Mouse (Mus musculus) right cerebral cortex, postnatal 36 days (tissue): ENCODE data around the gene Acat3.
A peak's percentile ranks its signal among the peaks of the same experiment; 100 is the strongest.
"Not testable (repeated sequence)": the region's sequence is repeated elsewhere in the genome, so short reads cannot be mapped to it uniquely, and the experiment has no call there.

Source experiments
- DNase-seq, 2 experiments: peaks; one replicate each; pipeline ENCODE4 v3.0.0; 2022; ENCODE audit warnings: low spot score in 2 of 2, mixed read lengths in 1 of 2

Gene Acat3

DNA sequence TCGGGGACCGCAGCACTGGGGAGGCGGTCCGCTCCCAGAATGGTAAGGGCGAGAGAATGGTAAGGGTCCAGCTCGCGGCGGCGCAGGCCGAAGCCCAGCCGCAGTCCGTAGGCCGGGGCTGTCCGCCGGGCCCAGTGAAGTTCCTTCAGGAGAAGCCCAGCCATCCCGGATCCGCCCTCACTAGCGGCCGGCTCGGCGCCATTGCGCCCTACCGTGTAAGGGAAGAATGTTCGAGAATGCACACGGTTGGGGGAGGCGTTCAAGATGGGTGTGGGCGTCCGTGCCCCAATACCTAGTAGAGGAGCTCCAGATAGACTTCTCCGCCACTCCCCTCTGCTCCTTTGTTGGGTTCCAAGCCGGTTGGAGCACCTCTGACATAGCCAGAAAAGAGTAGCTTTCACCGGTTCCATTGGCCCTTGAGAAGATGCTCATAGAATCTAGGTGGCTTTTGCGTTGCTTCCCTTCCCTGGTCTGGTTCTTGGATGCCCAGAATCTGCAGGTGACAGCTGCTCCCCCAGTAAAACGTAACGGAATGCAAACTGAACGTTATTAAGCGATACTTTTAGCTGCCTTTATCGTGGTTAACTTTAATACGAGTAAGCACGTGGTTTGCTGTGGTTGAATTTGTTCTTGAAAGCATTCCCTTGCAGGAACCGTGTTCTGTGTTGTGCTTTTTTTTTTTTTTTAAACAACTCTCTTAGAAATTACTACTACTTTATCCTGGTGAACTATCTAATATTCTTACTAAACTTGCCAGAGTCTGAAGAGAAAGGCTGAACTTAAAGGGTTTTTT is 23.6 kb downstream of the Acat3 start:
- peak in 1 of 2 experiments; percentile 34 for DNase-seq

DNA sequence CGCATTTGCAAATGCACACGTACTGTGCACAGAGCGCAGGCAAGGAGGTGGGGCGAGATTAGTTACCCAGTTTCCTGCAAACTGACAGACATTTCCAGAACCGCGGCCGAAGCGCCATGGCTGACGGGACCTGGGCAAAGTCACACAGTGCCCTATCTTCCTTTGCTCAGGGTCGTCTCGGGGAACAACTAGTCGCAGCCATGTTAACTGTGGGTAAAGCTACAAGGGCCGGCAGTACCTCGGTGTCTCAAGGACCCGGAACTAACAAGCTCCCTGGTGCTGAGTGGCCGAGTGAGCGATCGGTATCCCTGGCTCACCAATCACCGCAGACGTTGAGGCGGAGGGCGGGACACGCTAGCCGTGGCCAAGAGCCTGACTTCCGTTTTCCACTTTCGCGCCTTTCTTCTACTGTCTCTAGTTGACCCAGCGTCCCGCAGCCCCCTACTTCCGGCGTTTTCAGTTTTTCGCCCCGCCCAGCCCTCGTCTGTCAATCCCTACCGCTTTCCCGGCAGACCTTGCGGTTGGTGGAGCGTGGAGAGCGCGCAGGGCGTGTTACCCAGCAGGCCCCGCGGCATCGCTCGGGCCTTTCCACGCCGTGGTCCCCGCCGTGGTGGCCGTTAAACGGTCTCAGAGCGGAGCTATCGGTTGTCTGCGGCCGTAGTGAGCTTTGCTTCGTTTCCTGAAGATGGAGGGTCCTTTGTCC is 24.4 kb downstream of the Acat3 start, which contains the start of gene Mrpl18:
Gene Mrpl18, minus strand, starts transcription at position 465 of the 703 bp plus-strand sequence.
- DNase-seq, result peak; percentile 99 to 100

DNA sequence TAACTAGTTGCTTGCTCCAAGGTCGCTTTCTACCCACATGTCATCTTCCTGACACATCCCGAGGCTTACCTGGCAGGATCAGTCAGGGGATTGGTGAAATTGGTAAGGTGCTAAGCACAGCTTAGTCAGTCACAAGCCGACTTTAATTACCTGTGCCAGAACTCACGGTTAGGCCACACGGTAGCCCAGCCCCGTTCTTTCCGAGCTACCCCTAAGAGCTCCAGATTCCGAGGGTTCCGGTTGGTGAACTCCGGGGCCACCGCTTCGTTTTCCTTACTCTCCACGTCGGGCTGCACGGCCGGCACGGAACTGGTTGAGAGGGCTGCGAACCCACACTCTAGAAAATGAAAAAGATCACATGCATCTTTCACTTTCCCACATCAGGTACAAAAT is 24.9 kb downstream of the Acat3 start, which contains the start of gene Tcp1:
Gene Tcp1, plus strand, starts transcription at position 214 of the 393 bp plus-strand sequence.
- no peak for DNase-seq

GRCm38 (mm10) chr17:12910391-12910790 is 30.0 kb downstream of the Acat3 start:
- DNase-seq, result no peak

DNA sequence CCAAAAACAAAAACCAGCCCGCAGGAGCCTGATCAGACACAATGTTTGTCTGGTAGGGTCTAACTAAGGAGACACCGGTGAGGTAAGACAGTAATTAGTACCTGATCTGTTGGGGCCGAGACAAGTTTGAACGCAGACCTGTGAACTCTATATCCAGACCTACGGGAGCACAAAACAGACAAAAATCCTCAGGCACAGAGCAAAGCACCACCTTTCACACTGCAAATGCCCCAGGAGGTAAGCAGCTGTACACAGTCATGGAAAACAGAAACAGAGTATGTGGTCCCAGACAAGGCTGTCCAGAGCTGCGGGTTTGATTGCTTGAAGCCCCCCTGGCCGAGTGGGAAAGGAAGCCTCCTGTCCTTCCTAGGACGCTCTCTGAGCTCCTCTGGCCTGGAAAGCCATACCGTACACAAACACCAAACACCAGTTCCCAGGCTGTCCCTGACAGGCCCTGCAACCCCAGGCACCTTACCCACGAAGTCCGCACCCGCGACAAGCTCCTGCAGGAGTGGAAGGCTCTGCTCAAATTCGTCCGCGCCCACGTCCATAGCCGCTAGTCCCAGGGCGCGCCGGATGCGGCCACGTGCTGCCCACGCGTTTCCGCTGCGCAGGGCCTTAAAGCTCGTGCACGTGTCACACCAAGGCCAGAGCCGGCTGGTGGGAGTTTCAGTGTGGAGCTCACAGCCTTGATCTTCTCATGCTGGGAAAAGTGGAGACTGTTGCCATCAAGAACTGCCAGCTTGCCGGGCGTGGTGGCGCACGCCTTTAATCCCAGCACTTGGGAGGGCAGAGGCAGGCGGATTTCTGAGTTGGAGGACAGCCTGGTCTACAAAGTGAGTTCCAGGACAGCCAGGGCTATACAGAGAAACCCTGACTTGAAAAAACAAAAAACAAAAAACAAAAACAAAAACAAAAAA is 30.8 kb downstream of the Acat3 start, which contains the start of gene Pnldc1:
Gene Pnldc1, minus strand, starts transcription at position 870 of the 920 bp plus-strand sequence.
- DNase-seq, result no peak

GRCm38 (mm10) chr17:12906436-12906835 is 34.0 kb downstream of the Acat3 start:
- DNase-seq, result no peak

DNA sequence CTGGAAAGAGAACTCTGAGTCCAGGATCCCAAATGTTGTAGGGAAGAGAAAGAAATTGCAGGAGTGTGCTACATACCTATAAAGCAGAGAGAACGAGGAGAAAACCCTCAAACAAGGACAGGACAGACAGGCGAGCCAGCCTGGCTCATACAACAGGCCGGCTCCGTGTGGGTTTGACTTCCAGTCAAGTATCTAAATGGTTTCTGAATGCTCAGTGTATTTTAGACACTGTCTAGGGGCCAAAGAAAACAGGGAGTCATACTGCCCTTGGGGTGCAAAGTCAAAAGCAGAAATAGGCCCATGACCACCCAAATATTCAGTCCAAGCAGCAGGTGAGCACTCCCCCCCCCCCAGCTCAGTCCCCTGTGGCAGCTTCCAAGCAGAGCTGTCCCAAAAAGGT is 34.6 kb downstream of the Acat3 start:
- DNase-seq, result no peak

DNA sequence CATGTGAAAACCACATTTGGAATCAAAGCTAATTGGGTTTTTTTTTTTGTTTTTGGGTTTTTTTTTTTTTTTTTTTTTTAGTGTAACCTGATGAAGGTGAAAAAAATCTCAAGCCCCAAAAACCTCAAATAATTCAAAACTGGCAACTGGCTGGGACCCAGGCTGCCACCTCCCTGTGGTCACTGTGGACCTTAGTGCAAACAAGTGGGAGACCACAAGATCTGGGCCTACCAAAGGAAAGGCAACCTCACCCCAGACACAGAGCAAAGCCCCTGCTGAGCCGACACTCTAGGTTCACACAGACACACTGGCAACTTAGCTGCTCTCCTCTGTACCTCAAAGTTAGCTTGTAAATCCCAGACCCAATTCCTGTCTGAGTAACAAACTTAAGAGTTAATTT is 36.1 kb downstream of the Acat3 start:
- DNase-seq, result no peak

DNA sequence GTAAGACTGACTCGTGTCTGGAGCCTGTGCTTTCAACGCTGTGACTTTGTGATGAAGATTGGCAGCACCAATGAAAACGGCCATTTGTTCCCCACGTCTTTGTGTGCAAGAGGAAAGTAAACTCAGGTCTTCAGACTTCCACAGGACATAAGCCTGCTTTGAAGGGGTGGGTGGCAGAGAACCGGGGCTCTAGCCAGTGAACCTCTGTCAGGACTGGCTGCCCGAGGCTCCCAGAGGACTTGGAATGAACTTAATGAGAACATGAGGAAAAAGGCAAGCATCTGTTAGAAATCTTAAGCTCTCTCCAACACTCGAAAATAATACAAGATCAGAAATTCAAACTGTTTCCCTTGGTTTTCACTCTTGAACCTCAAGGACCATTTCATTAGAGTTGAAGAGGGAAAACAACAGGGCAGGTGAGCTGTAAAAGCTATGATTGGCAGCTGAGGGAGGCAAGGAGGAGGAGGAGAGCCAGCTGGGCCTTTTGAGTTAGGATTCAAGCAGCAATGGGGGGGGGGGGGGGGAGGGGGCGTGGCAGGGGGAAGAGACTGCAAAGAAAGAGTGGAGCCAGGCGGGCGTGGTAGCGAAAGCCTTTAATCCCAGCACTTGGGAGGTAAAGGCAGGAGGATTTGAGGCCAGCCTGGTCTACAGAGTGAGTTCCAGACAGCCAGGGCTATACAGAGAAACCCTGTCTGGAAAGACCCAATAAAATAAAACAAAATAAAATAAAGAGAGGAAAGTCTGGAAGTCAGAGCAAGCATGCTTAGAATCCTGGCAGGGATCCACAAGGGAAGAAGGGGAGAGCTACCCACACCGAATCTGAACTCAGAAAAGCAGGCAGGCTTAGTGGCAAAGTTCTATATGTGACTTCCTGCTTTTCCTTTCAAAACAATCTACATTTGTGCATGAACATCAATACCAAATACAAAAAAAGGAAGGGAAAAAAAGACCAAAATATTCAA is 36.7 kb downstream of the Acat3 start:
- no peak for DNase-seq

GRCm38 (mm10) chr17:12902291-12902690 is 38.1 kb downstream of the Acat3 start:
- no peak for DNase-seq

- DNase-seq, result not testable (repeated sequence)
Measured at GRCm38 (mm10) chr17:12898607-12899006, 41.8 kb downstream of the Acat3 start.

DNA sequence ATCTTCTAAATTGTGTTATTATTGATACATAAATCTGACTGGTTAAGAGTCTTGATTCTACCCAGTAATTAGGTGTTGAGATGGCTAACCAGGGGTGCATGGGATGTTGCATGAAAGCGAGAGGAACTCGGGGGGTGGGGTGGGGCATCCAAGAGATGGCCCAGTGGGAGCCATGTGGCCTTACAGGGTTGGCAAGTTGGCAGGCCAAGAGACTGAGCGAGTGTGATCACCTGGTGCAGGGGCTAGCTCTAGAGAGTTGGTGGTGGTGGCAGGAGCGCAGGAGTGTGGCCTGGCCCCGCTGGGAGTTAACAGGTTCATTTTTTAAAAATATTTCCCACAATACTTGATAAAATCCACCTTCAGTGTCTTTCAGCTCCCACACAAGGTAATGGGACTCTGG is 42.7 kb downstream of the Acat3 start:
- no peak for DNase-seq

- no peak for DNase-seq
Measured at GRCm38 (mm10) chr17:12892033-12892432, 48.4 kb downstream of the Acat3 start.

DNA sequence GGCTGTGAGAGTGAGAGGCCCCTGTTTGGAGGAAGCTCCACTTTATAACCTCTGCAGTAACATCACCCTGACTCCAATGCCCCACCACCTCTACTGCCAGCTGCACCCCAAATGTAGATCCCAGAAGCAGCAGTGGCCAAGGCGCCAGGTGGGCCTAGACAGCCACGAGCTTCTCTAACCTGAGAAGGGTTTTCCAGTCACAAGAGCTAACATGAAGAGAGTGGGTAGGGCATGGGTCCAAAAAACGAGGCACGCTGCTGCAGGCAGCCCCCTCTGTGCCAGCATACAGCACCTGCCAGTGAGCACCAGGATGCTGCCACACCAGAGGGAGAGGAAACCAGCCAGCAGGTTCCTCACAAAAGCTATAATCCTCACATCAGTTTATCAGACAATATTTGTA is 49.3 kb downstream of the Acat3 start:
- DNase-seq, result no peak

- DNase-seq, result no peak
Measured at GRCm38 (mm10) chr17:12887021-12887775, 53.2 kb downstream of the Acat3 start.

- DNase-seq, result no peak
Measured at GRCm38 (mm10) chr17:12886620-12887019, 53.8 kb downstream of the Acat3 start.

DNA sequence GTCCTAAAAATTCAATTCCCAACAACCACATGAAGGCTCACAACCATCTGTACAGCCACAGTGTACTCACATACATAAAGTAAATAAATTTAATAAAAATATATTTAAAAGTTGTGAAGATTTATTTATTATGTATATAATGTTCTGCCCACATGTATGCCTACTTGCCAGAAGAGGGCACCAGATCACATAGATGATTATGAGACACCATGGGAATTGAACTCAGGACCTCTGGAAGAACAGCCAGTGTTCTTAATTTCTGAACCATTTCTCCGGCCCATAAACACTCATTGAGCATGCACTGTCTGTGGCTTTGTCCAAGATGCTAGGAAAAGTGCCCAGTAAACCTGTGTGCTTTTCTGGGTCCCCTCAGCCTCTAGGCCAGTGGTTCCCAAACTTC is 59.2 kb downstream of the Acat3 start:
- DNase-seq, result no peak

DNA sequence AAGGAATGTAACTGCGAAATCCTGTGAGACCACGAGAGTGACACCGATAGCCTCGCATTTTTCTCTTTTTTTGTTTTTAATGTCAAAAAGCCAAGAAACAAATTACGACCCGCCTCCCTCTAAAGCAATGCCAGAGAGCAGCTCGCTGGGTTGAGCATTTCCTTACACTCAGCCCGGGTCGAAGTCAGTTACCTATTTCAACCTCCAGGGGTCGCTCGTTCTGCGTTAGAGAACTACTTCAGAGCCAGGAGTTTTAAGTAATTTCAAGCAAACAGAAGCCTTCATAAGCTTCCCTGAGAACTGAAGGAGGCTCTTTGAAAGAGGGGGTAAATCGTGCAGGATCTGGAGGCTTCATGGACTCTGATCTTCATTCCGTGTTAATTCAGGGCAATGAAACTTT is 60.2 kb downstream of the Acat3 start:
- peak; percentile 73 to 78 for DNase-seq

DNA sequence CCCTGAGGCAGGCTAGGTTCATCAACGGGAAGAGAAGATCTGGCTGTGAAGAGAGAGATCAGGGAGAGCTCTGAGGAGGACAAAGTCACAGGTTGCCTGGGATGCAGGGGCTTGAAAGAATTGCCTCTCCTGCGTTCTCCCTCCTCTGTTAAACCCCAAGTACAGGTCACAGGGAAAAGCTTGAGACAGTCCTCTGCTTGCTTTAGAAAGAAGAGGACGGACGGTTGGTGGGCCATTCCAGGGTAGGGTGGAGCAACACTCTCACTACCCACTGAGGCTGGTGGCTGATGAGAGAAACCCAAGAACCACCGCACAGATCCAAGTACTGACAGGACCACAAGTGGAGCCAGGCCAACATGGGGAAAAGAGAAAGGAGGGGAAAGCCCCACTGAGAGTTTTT is 64.7 kb downstream of the Acat3 start, which contains the start of gene Mrgprh:
Gene Mrgprh, plus strand, starts transcription at position 301 of the 400 bp plus-strand sequence.
- no peak for DNase-seq
